Mouse (Mus musculus) kidney, adult 2 months (tissue): ENCODE results near the gene Ssc5d. TPM values are rescaled to one million over a fixed set of nuclear protein-coding genes. Genes with fewer than 3 reads are reported as not detected.

ENCODE experiments used
- DNase-seq: peaks from one replicate; pipeline ENCODE4 v3.0.0; 2021
- H3K27ac ChIP-seq: fragments of 200-500 bp; 2 replicates; pipeline ENCODE4 v1.5.1; 2012; ENCODE audit warnings: low read depth, low read length, control low read depth, inconsistent platforms; ENCODE audit not compliant: insufficient read depth
- H3K27me3 ChIP-seq: fragments of 200-500 bp; replicated peaks from 2 replicates; pipeline ENCODE4 v1.6.1; 2012; ENCODE audit warnings: mild to moderate bottlenecking, moderate library complexity, low read length, inconsistent platforms; ENCODE audit not compliant: control insufficient read depth, insufficient read depth
- H3K36me3 ChIP-seq: fragments of 200-500 bp; 2 replicates; pipeline ENCODE4 v1.6.1; 2012; ENCODE audit warnings: mild to moderate bottlenecking, moderate library complexity, low read length, inconsistent platforms; ENCODE audit not compliant: control insufficient read depth, insufficient read depth
- H3K4me1 ChIP-seq: fragments of 200-500 bp; 2 replicates; pipeline ENCODE4 v1.6.1; 2011; ENCODE audit warnings: low read length; ENCODE audit not compliant: control insufficient read depth, insufficient read depth
- H3K4me3 ChIP-seq: fragments of 200-500 bp; 2 replicates; pipeline ENCODE4 v1.5.1; 2011; ENCODE audit warnings: mild to moderate bottlenecking, low read depth, low read length, control low read depth; ENCODE audit not compliant: insufficient read depth
- CTCF ChIP-seq: fragments of 200-500 bp; conservative IDR thresholded peaks from 2 replicates; pipeline ENCODE4 v1.5.1; 2011; ENCODE audit warnings: low read depth, mild to moderate bottlenecking, control low read depth, low read length, moderate library complexity, mixed read lengths; ENCODE audit not compliant: insufficient read depth, insufficient read length
- POLR2A ChIP-seq: fragments of 200-500 bp; IDR thresholded peaks from one replicate; pipeline ENCODE4 v1.6.1; 2011; ENCODE audit warnings: low read depth, low read length, control low read depth
- WGBS: fragments of 180-500 bp; shearing (Covaris S2); methylation state at CpG from one replicate; pipeline ENCODE4 v1.1.7; 2018; 5-methylcytosine and 5-hydroxymethylcytosine counted together
- polyA plus RNA-seq: library from polyadenylated mRNA; depleted of rRNA; stranded (reverse); fragments of >200 nt; gene quantifications from 2 replicates; pipeline ENCODE4 v1.2.3, GENCODE M21; 2012

Ssc5d gene
- polyA plus RNA-seq, 1 experiment, result 2.1 TPM

DNA sequence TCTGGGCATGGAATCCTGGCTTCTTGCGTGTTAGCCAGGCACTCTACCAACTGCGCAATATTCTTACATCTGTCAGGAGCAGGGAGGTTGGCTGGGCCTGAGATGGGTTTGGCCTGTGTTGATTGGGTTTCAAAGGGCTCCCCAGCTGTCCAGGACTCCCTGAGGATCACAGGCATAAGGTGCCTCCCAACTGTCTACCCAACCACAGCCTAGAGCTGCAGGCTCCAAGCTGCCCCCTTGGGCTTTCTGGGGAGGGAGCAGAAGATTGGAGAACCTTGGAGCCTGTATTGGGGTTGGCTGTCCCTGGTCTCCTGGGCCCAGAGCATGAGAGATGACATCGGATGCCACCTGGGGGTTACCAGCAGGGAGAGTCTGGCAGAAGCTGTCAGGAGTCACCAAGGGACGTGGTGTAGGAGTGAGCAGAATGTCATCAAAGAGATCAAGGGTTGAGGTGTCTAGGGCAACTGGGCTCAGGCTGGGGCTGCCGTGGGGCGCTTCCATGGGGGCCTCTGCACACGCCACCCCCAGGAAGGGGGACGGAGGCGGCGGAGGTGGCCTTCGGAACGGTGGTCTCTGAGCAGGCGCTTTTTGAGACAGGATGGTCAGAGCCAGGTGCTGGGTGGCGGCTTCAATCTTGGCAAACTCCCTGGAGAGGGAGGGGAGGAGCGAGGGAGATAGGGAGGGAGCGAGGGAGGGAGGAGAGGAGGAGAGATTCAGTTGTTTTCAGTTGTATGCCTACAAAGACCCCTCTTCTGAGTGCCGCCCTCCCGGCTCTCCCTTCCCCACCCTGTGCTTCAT lies 26.5 kb upstream of the Ssc5d start:
- 23% methylated on average over 18 of the region's 18 CpGs for WGBS
- no peak for DNase-seq

GRCm38 (mm10) chr7:4899649-4900522 lies 25.7 kb upstream of the Ssc5d start:
- no peak overlapping the region for H3K27ac ChIP-seq
- no peak for DNase-seq
- WGBS, result 6% methylated on average over 19 of the region's 19 CpGs

More for the DNA sequence above, 26.5 kb upstream of the Ssc5d start:
- TF ChIP-seq POLR2A, result no peak
- TF ChIP-seq CTCF, result no peak
- Histone ChIP-seq H3K27ac (no peak overlapping the region), H3K4me3 (peak overlapping the region; percentile 33), H3K36me3 (no peaks in the 10 kb centered on the region; the same call in 1 of the 2 replicates), H3K4me1 (0 out of 2 replicates have a peak, but pooled peaks cover 5% of the 10 kb centered on the region), H3K27me3 (no peaks in the 10 kb centered on the region)

GRCm38 (mm10) chr7:4900523-4900851 lies 25.1 kb upstream of the Ssc5d start:
- Histone ChIP-seq H3K4me1 (0 out of 2 replicates have a peak, but pooled peaks cover 5% of the 10 kb centered on the region), H3K36me3 (no peaks in the 10 kb centered on the region; the same call in 1 of the 2 replicates), H3K27ac (no peak overlapping the region), H3K27me3 (no peaks in the 10 kb centered on the region), H3K4me3 (no peak overlapping the region; the same call in 1 of the 2 replicates)
- no peak for DNase-seq
- 38% methylated on average over 11 of the region's 11 CpGs for WGBS
- TF ChIP-seq POLR2A, result no peak
- TF ChIP-seq CTCF, result no peak

More at GRCm38 (mm10) chr7:4899649-4900522, 25.7 kb upstream of the Ssc5d start:
- 0 out of 2 replicates have a peak, but pooled peaks cover 5% of the 10 kb centered on the region for H3K4me1 ChIP-seq
- no peaks in the 10 kb centered on the region for H3K27me3 ChIP-seq
- no peaks in the 10 kb centered on the region; the same call in 1 of the 2 replicates for H3K36me3 ChIP-seq
- H3K4me3 ChIP-seq, result peak overlapping the region; percentile 33
- TF ChIP-seq POLR2A, result no peak

GRCm38 (mm10) chr7:4901171-4901570 lies 24.4 kb upstream of the Ssc5d start:
- Histone ChIP-seq H3K27ac (no peak overlapping the region), H3K27me3 (no peaks in the 10 kb centered on the region), H3K4me3 (no peak overlapping the region), H3K36me3 (no peaks in the 10 kb centered on the region; the same call in 1 of the 2 replicates), H3K4me1 (0 out of 2 replicates have a peak, but pooled peaks cover 5% of the 10 kb centered on the region)
- WGBS, result 59% methylated on average over 8 of the region's 8 CpGs
- DNase-seq, result no peak
- TF ChIP-seq POLR2A, result no peak
- TF ChIP-seq CTCF, result peak; percentile 51

- WGBS, result 78% methylated on average over 9 of the region's 9 CpGs
- Histone ChIP-seq H3K4me1 (0 out of 2 replicates have a peak, but pooled peaks cover 5% of the 10 kb centered on the region), H3K4me3 (no peak overlapping the region), H3K27ac (no peak overlapping the region), H3K27me3 (no peaks in the 10 kb centered on the region), H3K36me3 (no peaks in the 10 kb centered on the region)
- DNase-seq, result no peak
- no peak for TF ChIP-seq POLR2A
- TF ChIP-seq CTCF, result no peak
Measured at GRCm38 (mm10) chr7:4902404-4902803, 23.2 kb upstream of the Ssc5d start.

- Histone ChIP-seq H3K27me3 (no peaks in the 10 kb centered on the region), H3K36me3 (no peaks in the 10 kb centered on the region), H3K4me3 (no peak within 1 kb of the TSS), H3K4me1 (no peaks in the 10 kb centered on the region), H3K27ac (no peak within 1 kb of the TSS)
- no peak for DNase-seq
- TF ChIP-seq POLR2A (no peak), CTCF (no peak)
- WGBS, result 61% methylated on average over 10 of the region's 10 CpGs
Measured at GRCm38 (mm10) chr7:4906466-4906950, 19.1 kb upstream of the Ssc5d start, which contains the start of gene Gm36210. Gene Gm36210, minus strand, starts transcription at chr7:4906516.
